Mouse (Mus musculus): Measurements from ENCODE around the gene Gfer.

DNA sequence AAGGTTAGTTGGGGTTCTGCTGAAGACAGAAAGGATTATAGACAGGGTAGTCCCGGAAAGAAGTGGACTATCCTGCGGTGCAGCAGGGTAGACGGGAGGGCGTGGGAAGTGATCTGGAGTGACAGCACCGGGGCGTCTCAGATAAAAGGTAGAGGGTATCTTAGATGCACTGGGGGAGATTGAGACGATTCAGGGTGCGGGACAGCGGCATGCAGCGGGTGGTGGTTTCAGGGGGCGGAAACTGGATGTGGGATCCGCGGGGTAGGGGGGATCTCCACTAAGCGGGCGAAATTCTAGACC is 27.9 kb upstream of the Gfer start:
- TF ChIP-seq CTCF (IDR thresholded peaks at IDR 0.05; ENCODE audit: borderline replicate concordance, insufficient read depth, low read depth, low read length) = no peak
- no peak for TF ChIP-seq POLR2A (IDR thresholded peaks at IDR 0.05; ENCODE audit: borderline replicate concordance, insufficient read depth, low read length)

All from cerebellum, adult 2 months (tissue).